Mouse (Mus musculus): Measurements from ENCODE around the gene Rnf216. TPM values are rescaled to one million over a fixed set of nuclear protein-coding genes. Genes with fewer than 3 reads are reported as not detected.

The Rnf216 gene
- polyA plus RNA-seq, 1 experiment, result 17.7 TPM

DNA sequence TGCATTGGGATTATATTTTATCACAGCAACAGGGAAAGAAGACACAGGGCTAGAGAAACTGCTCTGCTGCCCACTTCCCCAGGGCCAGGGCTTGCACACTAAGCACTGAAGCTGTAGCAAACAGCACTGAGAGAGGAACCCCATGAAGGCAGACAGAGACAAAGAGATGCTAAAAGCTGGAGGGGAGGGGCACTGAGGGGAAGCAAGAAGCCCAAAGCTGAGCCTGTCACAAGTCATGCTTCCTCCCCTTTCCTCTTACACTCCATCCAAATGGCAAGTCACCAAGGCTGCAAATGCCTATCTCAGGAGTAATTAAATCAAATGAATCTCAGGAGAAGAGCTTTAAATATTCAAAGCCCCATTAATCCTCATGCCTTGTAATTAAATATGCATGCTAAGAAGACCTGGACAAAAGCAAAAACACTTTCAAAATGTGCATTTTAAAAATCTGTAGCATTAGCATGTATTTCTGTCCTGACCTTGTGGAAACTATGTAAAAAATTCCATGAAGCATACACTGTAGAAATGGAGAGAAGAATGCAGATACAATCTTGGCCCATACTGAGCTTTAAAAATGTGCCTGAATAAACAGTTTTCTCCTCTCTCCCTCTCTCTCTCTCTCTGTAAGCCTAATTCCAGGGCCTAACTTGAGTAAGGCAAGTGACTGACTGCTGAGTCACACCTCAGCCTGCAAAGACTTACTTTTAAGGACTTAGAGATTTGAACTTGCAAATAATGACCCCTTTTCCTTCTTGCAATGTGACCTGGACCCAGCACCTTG lies 64.4 kb downstream of the Rnf216 start:
- TF ChIP-seq FLI1 (IDR thresholded peaks at IDR 0.05; ENCODE audit: low read length) (no peak), GATA1 (IDR thresholded peaks at IDR 0.05; ENCODE audit: borderline replicate concordance, low read length) (no peak)
- no peaks in the 10 kb centered on the region for H3K9me3 ChIP-seq
- no peaks in the 10 kb centered on the region for H3K27me3 ChIP-seq (replicated peaks)
- peaks cover 85% of the 10 kb centered on the region for H3K36me3 ChIP-seq (replicated peaks; ENCODE audit: low read length)
- H3K4me3 ChIP-seq (replicated peaks), result no peak overlapping the region
- H3K4me1 ChIP-seq, result peaks cover 94% of the 10 kb centered on the region

GRCm38 (mm10) chr5:143047586-143047985 lies 65.2 kb downstream of the Rnf216 start:
- H3K4me1 ChIP-seq, result peaks cover 85% of the 10 kb centered on the region
- H3K36me3 ChIP-seq (replicated peaks; ENCODE audit: low read length), result peaks cover 85% of the 10 kb centered on the region
- H3K27me3 ChIP-seq (replicated peaks), result no peaks in the 10 kb centered on the region
- no peak overlapping the region for H3K4me3 ChIP-seq (replicated peaks)
- no peaks in the 10 kb centered on the region for H3K9me3 ChIP-seq
- TF ChIP-seq FLI1 (IDR thresholded peaks at IDR 0.05; ENCODE audit: low read length) (no peak), GATA1 (IDR thresholded peaks at IDR 0.05; ENCODE audit: borderline replicate concordance, low read length) (no peak)

GRCm38 (mm10) chr5:143043902-143044301 lies 68.9 kb downstream of the Rnf216 start:
- Histone ChIP-seq H3K9me3 (no peaks in the 10 kb centered on the region), H3K4me1 (peaks cover 70% of the 10 kb centered on the region), H3K27me3 (replicated peaks) (no peaks in the 10 kb centered on the region), H3K4me3 (replicated peaks) (no peak overlapping the region), H3K36me3 (replicated peaks; ENCODE audit: low read length) (peaks cover 87% of the 10 kb centered on the region)
- no peak for TF ChIP-seq FLI1 (IDR thresholded peaks at IDR 0.05; ENCODE audit: low read length)
- TF ChIP-seq GATA1 (IDR thresholded peaks at IDR 0.05; ENCODE audit: borderline replicate concordance, low read length), result no peak

- Histone ChIP-seq H3K36me3 (replicated peaks; ENCODE audit: low read length) (peaks cover 88% of the 10 kb centered on the region), H3K4me1 (peaks cover 70% of the 10 kb centered on the region)
- TF ChIP-seq GATA1 (IDR thresholded peaks at IDR 0.05; ENCODE audit: borderline replicate concordance, low read length), result no peak
- no peak for TF ChIP-seq FLI1 (IDR thresholded peaks at IDR 0.05; ENCODE audit: low read length)
Observed at GRCm38 (mm10) chr5:143043285-143043684, 69.5 kb downstream of the Rnf216 start.

GRCm38 (mm10) chr5:143038794-143039193 lies 74.0 kb downstream of the Rnf216 start:
- Histone ChIP-seq H3K4me1 (peaks cover 64% of the 10 kb centered on the region), H3K27me3 (replicated peaks) (no peaks in the 10 kb centered on the region), H3K36me3 (replicated peaks; ENCODE audit: low read length) (peaks cover 69% of the 10 kb centered on the region), H3K9me3 (no peaks in the 10 kb centered on the region), H3K4me3 (replicated peaks) (no peak overlapping the region)
- TF ChIP-seq FLI1 (IDR thresholded peaks at IDR 0.05; ENCODE audit: low read length), result no peak
- no peak for TF ChIP-seq GATA1 (IDR thresholded peaks at IDR 0.05; ENCODE audit: borderline replicate concordance, low read length)

More at GRCm38 (mm10) chr5:143043285-143043684, 69.5 kb downstream of the Rnf216 start:
- H3K27me3 ChIP-seq (replicated peaks), result no peaks in the 10 kb centered on the region
- H3K4me3 ChIP-seq (replicated peaks), result no peak overlapping the region
- no peaks in the 10 kb centered on the region for H3K9me3 ChIP-seq

DNA sequence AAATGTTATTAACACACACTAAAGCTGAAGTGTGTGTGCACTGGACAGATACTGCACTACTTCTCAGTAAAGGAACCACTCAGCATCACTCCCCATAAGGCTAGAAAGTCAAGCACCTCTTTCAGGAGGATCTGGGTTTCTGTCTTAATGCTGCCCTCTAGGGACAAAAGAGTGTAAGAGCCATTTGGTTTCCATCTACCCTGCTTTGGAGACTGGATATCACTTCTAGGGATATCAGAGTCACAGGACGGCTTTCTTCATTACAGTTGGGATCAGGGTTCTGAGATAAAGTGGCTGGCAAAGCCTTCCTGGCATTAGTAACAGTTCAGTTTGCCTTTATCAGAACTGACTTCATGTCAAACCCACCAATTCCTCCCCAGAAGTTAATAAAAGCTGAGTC lies 75.6 kb downstream of the Rnf216 start:
- Histone ChIP-seq H3K9me3 (no peaks in the 10 kb centered on the region), H3K4me1 (peaks cover 72% of the 10 kb centered on the region), H3K4me3 (replicated peaks) (no peak overlapping the region), H3K36me3 (replicated peaks; ENCODE audit: low read length) (peaks cover 67% of the 10 kb centered on the region), H3K27me3 (replicated peaks) (no peaks in the 10 kb centered on the region)
- TF ChIP-seq GATA1 (IDR thresholded peaks at IDR 0.05; ENCODE audit: borderline replicate concordance, low read length), result no peak

DNA sequence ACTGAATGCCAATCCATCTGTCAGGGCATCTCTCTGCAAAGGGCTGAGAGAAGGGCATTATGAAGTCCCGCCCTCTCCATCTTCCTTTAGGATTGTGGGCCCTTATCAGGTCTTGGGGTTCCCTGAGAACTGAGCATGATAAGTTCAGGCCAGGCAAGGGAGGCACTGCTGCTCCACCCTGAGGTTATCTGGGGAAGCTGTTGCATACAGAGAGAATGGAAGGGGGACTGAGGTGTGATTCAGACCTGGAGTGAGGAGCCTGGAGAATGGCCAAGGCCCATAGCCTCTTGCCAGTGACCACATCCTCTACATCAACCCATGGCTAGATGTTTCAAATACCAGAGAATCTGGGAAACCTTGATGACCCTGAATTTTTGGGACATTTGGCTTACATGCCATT lies 76.7 kb downstream of the Rnf216 start:
- Histone ChIP-seq H3K27me3 (replicated peaks) (no peaks in the 10 kb centered on the region), H3K36me3 (replicated peaks; ENCODE audit: low read length) (peaks cover 67% of the 10 kb centered on the region), H3K4me1 (peaks cover 74% of the 10 kb centered on the region), H3K4me3 (replicated peaks) (no peak overlapping the region), H3K9me3 (no peaks in the 10 kb centered on the region)
- no peak for TF ChIP-seq FLI1 (IDR thresholded peaks at IDR 0.05; ENCODE audit: low read length)
- no peak for TF ChIP-seq GATA1 (IDR thresholded peaks at IDR 0.05; ENCODE audit: borderline replicate concordance, low read length)

GRCm38 (mm10) chr5:143035271-143035670 lies 77.5 kb downstream of the Rnf216 start:
- no peaks in the 10 kb centered on the region for H3K9me3 ChIP-seq
- H3K36me3 ChIP-seq (replicated peaks; ENCODE audit: low read length), result peaks cover 64% of the 10 kb centered on the region
- H3K4me3 ChIP-seq (replicated peaks), result no peak overlapping the region
- H3K4me1 ChIP-seq, result peaks cover 70% of the 10 kb centered on the region
- no peaks in the 10 kb centered on the region for H3K27me3 ChIP-seq (replicated peaks)
- TF ChIP-seq FLI1 (IDR thresholded peaks at IDR 0.05; ENCODE audit: low read length) (no peak), GATA1 (IDR thresholded peaks at IDR 0.05; ENCODE audit: borderline replicate concordance, low read length) (no peak)

DNA sequence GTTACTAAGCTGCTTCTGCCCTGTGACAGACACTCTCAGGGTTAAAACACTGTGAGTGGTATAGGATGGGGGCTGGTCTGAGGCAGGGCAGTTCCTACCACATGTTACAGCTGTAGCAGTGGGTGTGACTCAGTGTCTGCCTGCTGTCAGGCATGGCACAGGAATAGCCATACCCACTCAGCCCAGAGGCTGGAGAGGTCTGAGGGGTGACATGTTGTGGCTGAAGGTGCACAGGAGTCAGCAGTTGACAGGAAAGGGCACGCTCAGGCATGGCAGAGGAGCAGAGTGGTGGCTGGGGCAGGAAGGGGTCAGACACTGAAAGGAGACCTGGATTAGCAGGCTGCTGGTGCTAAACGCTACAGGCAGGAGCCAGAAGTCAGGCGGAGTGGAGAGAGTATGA lies 78.7 kb downstream of the Rnf216 start:
- Histone ChIP-seq H3K9me3 (no peaks in the 10 kb centered on the region), H3K27me3 (replicated peaks) (no peaks in the 10 kb centered on the region), H3K36me3 (replicated peaks; ENCODE audit: low read length) (peaks cover 65% of the 10 kb centered on the region), H3K4me3 (replicated peaks) (peak overlapping the region; percentile 12), H3K4me1 (peaks cover 63% of the 10 kb centered on the region)
- TF ChIP-seq GATA1 (IDR thresholded peaks at IDR 0.05; ENCODE audit: borderline replicate concordance, low read length) (no peak), FLI1 (IDR thresholded peaks at IDR 0.05; ENCODE audit: low read length) (no peak)

DNA sequence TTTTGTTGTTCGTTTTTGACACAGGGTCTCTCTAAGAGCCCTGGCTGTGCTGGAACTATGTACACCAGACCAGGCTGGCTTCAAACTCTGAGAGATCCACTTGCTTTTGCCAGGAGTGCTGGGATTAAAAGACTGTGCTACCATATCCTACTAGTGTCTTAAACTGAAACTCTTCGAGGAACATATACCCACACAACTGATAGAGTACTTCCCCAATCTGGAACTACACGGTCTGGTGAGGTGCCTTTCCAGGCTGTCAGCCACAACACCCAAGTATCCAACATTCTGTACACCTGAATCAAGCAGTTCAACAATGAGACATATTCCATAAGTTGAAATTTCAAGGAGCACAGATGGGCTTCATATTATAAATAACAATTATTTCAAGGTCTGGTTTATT lies 79.5 kb downstream of the Rnf216 start:
- H3K4me3 ChIP-seq (replicated peaks), result no peak overlapping the region
- peaks cover 67% of the 10 kb centered on the region for H3K36me3 ChIP-seq (replicated peaks; ENCODE audit: low read length)
- H3K27me3 ChIP-seq (replicated peaks), result no peaks in the 10 kb centered on the region
- TF ChIP-seq GATA1 (IDR thresholded peaks at IDR 0.05; ENCODE audit: borderline replicate concordance, low read length), result no peak
- TF ChIP-seq FLI1 (IDR thresholded peaks at IDR 0.05; ENCODE audit: low read length), result no peak
- H3K4me1 ChIP-seq, result peaks cover 54% of the 10 kb centered on the region
- H3K9me3 ChIP-seq, result no peaks in the 10 kb centered on the region

All from megakaryocyte, embryonic 14.5 days (primary cell).